Mouse (Mus musculus) activated CD4-positive, CD25-positive, alpha-beta regulatory T cell, adult 4 months (primary cell): ENCODE measurements around the gene Clns1a. TPM values are rescaled to one million over a fixed set of nuclear protein-coding genes. Genes with fewer than 3 reads are reported as not detected.

Experiments used
- ATAC-seq: one replicate; pipeline ENCODE4 v1.8.0; 2017
- polyA plus RNA-seq, 2 experiments: library from polyadenylated mRNA; unstranded; fragments of 100-300 nt; shearing (Covaris generic); gene quantifications; one replicate each; pipeline ENCODE4 v1.2.1; 2017

Gene Clns1a
- polyA plus RNA-seq, 2 experiments from 2014 or later: 95.1 to 104 TPM

GRCm38 (mm10) chr7:97766406-97767166 lies 70.2 kb downstream of the Clns1a start:
- ATAC-seq: no peak

GRCm38 (mm10) chr7:97767841-97768240 lies 71.4 kb downstream of the Clns1a start:
- no peak for ATAC-seq

- no peak for ATAC-seq
These were observed 72.6 kb downstream of the Clns1a start for GRCm38 (mm10) chr7:97769020-97769419.

Other genes starting within 250 kb of the Clns1a start
- 1 to 10 TPM in 1 of 2 experiments, under 1 TPM in 1; 0.66 to 1.1 TPM for gene Kctd14, start 245.3 kb upstream of the Clns1a start, polyA plus RNA-seq
- gene Ints4, start 215.7 kb upstream of the Clns1a start, polyA plus RNA-seq: 10 to 100 TPM; 37.5 to 45.5 TPM
- 10 to 100 TPM; 42.2 to 46.9 TPM for gene Aamdc, start 117.1 kb upstream of the Clns1a start, polyA plus RNA-seq
- gene Rsf1, start 116.7 kb upstream of the Clns1a start, polyA plus RNA-seq: 10 to 100 TPM; 27.1 to 27.3 TPM
- gene Aqp11, start 41.7 kb downstream of the Clns1a start, polyA plus RNA-seq: under 1 TPM; 0.48 to 0.54 TPM
- 1 to 10 TPM; 2.5 to 3.3 TPM for gene Pak1, start 91.9 kb downstream of the Clns1a start, polyA plus RNA-seq
- not detected for gene Gdpd4, start 223.3 kb downstream of the Clns1a start, polyA plus RNA-seq